Mouse (Mus musculus): ENCODE measurements around the gene B3galt6. TPM values are rescaled to one million over a fixed set of nuclear protein-coding genes. Genes with fewer than 3 reads are reported as not detected.

B3galt6 gene
- total RNA-seq, 4 experiments from 2014 or later, result 9.3 to 12.6 (median 10.5) TPM

DNA sequence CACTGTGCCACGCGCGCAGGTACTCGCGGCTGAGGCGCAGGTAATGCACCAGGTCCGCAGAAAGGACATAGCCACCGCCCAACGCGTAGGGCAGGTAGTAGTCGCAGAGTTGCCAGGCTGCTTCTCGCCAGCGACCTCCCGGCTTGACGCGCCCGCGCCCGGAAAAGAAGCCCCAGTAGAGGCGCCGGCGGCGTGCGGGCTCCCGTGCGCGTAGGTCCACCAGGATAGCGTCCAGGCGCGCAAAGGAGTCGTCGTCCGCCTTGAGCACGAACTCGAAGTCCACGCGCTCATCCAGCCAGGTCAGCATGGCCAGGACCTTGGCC lies 580 bp downstream of the B3galt6 start:
- DNase-seq (ENCODE audit: low spot score in 2 of 2), result peak in 1 of 2 experiments; percentile 36

- DNase-seq (ENCODE audit: low spot score in 2 of 2), result peak in 1 of 2 experiments; percentile 53
Observed at GRCm38 (mm10) chr4:155991211-155991907, 1.1 kb downstream of the B3galt6 start.

DNA sequence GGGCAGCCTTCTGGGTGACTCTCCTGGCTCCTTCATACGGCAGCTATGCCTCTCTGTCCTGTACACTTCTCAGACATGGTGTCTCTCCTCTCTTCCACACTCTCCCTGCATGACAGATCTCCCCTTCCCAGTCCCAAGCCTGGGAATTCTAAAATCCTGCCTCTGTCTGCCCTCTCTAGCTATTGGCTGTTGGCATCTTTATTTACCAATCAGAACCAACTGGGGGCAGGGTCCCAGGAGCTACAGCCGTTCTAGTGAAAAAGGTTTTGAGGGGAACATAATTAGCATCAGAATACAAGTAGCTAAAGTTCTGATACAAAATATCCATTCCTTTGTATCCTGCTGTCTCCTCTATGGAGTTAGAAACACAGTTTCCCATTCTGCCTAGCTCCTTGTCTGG lies 8.7 kb downstream of the B3galt6 start:
- DNase-seq (ENCODE audit: low spot score in 2 of 2), result no peak

GRCm38 (mm10) chr4:155981436-155982082 lies 10.9 kb downstream of the B3galt6 start:
- DNase-seq (ENCODE audit: low spot score in 2 of 2), result no peak

- DNase-seq (ENCODE audit: low spot score in 2 of 2), result no peak
Observed at GRCm38 (mm10) chr4:155973239-155973638, 19.2 kb downstream of the B3galt6 start.

GRCm38 (mm10) chr4:155972651-155973050 lies 19.8 kb downstream of the B3galt6 start:
- DNase-seq (ENCODE audit: low spot score in 2 of 2), result no peak

- no peak for DNase-seq (ENCODE audit: low spot score in 2 of 2)
Observed at GRCm38 (mm10) chr4:155970286-155970685, 22.2 kb downstream of the B3galt6 start.

GRCm38 (mm10) chr4:155969043-155969653 lies 23.3 kb downstream of the B3galt6 start:
- DNase-seq (ENCODE audit: low spot score in 2 of 2), result no peak

DNA sequence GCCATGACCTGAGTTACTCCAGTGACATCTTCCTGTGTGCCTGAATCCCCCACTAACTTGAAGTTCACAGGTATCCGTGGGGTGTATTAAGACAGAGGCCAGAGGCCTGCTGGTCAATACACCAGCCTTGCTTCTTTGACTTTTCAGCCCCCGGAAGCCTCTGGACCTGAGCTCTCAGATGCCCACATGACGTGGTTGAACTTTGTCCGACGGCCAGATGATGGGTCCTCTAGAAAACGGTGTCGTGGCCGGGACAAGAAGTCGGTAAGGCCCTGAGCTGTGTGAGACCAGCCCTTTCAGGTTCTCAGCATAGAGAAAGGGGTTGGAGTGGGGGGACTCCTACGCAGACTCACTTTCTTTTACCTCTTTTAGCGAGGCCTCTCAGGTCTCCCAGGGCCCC lies 28.1 kb downstream of the B3galt6 start:
- DNase-seq (ENCODE audit: low spot score in 2 of 2), result no peak

- no peak for DNase-seq (ENCODE audit: low spot score in 2 of 2)
Observed at GRCm38 (mm10) chr4:155963106-155963505, 29.3 kb downstream of the B3galt6 start.

DNA sequence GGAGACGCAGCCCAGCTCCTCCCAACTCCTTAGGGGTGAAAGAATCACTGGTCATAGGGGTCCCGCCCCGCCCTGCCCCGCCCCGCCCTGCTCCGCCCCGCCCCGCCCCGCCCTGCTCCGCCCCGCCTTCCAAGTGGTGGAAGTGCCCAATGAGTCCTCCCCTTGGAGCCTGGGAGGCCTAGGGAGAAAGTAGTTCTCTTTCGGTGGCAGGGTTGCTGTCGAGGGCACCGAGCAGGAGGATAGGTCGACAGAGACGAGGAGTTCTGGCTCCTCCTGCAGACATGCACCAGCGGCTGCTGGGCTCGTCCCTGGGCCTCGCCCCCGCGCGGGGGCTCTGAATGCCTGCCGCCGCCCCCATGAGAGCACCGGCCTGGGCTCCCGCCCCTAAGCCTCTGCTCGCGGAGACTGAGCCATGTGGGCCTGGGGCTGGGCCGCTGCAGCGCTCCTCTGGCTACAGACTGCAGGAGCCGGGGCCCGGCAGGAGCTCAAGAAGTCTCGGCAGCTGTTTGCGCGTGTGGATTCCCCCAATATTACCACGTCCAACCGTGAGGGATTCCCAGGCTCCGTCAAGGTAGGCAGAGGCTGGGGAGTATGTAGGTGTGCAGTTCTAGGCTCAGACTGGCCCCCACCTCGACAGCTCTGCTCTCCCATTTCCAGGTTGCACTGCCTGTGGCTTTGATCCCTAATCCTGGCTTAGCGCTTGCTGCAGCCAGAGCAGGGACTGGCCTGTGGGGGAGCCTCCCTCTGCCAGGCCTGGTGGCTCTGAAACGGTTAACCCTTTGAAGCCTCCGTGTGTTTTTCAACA lies 30.1 kb downstream of the B3galt6 start, which contains the start of gene C1qtnf12:
TSS of gene C1qtnf12 (plus strand) at position 152 of the 805 bp plus-strand sequence.
- DNase-seq (ENCODE audit: low spot score in 2 of 2), result no peak

GRCm38 (mm10) chr4:155959275-155959674 lies 33.2 kb downstream of the B3galt6 start:
- DNase-seq (ENCODE audit: low spot score in 2 of 2), result peak in 1 of 2 experiments; percentile 31

DNA sequence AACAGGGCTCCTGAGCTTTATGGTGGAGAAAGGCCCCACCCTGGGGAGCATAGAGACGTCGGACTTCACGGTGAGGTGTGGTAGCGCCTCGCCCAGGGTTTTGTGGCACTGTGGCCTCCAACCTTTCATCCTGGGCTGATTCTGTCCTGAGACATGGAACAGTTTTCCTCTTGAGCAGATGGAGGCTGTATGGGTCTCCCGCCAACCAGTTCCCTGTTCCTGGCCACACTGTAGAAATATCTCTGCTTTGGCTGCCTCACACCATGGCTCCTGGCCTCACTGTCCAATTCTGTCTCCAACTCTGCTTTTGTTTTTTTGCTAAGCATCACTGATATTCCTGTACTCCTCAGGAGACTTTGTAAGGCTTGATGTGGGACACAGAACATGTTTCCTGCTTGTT lies 37.0 kb downstream of the B3galt6 start:
- DNase-seq (ENCODE audit: low spot score in 2 of 2), result no peak

- no peak for DNase-seq (ENCODE audit: low spot score in 2 of 2)
Observed at GRCm38 (mm10) chr4:155947094-155947493, 45.4 kb downstream of the B3galt6 start.

DNA sequence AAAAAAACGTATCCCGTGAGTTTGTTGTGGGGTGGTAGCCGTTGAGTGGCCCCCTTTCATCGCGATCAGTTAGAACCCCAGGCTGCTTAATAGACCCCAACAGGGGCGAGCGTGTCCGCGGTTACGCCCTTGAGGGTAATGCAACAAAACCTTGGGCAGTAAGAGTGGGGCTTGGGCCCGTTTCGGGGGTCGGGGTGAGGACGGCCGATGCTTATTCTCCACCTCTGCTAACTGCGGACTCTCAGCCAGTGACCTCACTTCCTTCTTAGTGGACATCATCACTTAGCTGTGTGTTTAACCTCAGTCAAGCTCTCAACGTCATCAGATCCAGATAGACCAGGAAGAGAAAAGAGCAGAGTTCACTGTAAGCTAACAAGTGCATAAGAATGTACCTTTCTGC lies 48.2 kb downstream of the B3galt6 start:
- no peak for DNase-seq (ENCODE audit: low spot score in 2 of 2)

- DNase-seq (ENCODE audit: low spot score in 2 of 2), result peak; percentile 91 to 98
Observed at GRCm38 (mm10) chr4:155943534-155944249, 48.8 kb downstream of the B3galt6 start, which contains the start of gene Ube2j2. Gene Ube2j2, plus strand, starts transcription at chr4:155943831.

- DNase-seq (ENCODE audit: low spot score in 2 of 2), result peak; percentile 27 to 43
Observed at GRCm38 (mm10) chr4:155943049-155943452, 49.4 kb downstream of the B3galt6 start.
